15 mouse cellular contexts compared by ENCODE assay signal in genomic region chr1:173364125-173364800, GRCm38 (mm10). TPM values are rescaled to one million over a fixed set of nuclear protein-coding genes. Genes with fewer than 3 reads are reported as not detected.
DNase-seq lines count a peak whose midpoint lies in the region; ATAC-seq lines count a peak whose summit lies in the region.
"Had no signal": no experiment of that assay in that cellular context is flagged by ENCODE, and none has a peak within 500 bp of the region (broad histone marks: within the 10 kb centered on the region; RNA-seq: fewer than 3 reads in every experiment).

No protein-coding gene starts in this region.

- ATAC-seq in frontal cortex, adult (ENCODE audit: low TSS enrichment) = 0 out of 2 replicates have a peak, but pooled peaks have one; percentile 13
- ATAC-seq in cerebellum, adult (ENCODE audit: insufficient number of reproducible peaks, low FRiP score, low TSS enrichment) = peak; percentile 33; the same call in 1 of the 2 replicates
- ATAC-seq: forebrain, embryonic 16.5 days had no signal

- no peak for DNase-seq in frontal cortex, postnatal 25 days (ENCODE audit: low spot score in 2 of 2)
- peak; percentile 55 for DNase-seq in ovary, adult 18-20 months (ENCODE audit: low spot score)
- DNase-seq in ovary, postnatal 14 days (ENCODE audit: low spot score) = no peak
- DNase-seq in cerebellum, postnatal 14 days = peak; percentile 93 to 94
- DNase-seq in layer of hippocampus, adult 18-20 months (ENCODE audit: low spot score in 2 of 2) = no peak
- DNase-seq: adrenal gland, adult 2 months; heart, adult 2 months; kidney, adult 2 months; layer of hippocampus, postnatal 36 days; lung, postnatal 10 days; thymus, postnatal 36 days had no signal

RNA-seq across cellular contexts. Expression of gene Cadm3, which starts 3.2 kb away (rescaled TPM):
- total RNA-seq in layer of hippocampus, adult 18-20 months (2021) = 100 to 1,000 TPM; 357 to 369 TPM
- total RNA-seq: neutrophil, adult 5-6 weeks had no signal

RNA-seq across cellular contexts. Expression of gene Aim2, which starts 13.6 kb away (rescaled TPM):
- 1 to 10 TPM; 3.1 to 3.3 TPM for total RNA-seq in layer of hippocampus, adult 18-20 months (2021)

RNA-seq across cellular contexts. Expression of gene Ackr1, which starts 30.7 kb away (rescaled TPM):
- total RNA-seq in layer of hippocampus, adult 18-20 months (2021) = 10 to 100 TPM; 55.2 to 58.1 TPM
- total RNA-seq: neutrophil, adult 5-6 weeks had no signal

Comparison
In these comparisons a context has a peak if more than half of its experiments do, and no peak if none do; other contexts are left out.
1. DNase-seq: peak in ovary, adult 18-20 months (single experiment) and cerebellum, postnatal 14 days (2 of 2); none in frontal cortex, postnatal 25 days (0 of 2), ovary, postnatal 14 days (single experiment) and layer of hippocampus, adult 18-20 months (0 of 2).